Mouse (Mus musculus): ENCODE results near the gene Cpt1a.

DNA sequence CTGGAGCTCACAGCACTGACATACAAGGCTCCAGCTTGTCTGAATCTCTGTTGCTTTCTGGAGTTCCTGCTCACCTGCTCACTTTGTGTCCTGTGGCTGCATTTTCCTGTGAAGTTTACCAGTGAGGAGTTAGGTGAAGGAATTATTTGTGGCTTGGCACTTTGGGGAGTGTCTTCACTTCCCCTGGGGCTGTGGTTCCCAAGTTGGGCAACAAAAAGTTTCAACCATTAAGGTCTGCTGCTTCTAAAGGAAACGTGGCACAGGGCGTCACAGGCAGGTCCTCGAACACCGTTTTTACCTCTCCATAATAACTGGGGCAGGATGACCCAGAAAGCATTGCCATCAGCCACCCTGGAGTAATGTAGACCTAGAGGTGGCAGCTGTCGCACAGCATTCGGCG, 79.4 kb downstream of the Cpt1a start:
- TF ChIP-seq CTCF (IDR thresholded peaks at IDR 0.05; ENCODE audit: insufficient read depth, low read depth, low read length) (no peak), POLR2A (IDR thresholded peaks at IDR 0.05; ENCODE audit: insufficient read depth, low read depth, low read length) (no peak)

Measured in olfactory bulb, adult 2 months (tissue).